Mouse (Mus musculus): ENCODE data around the gene Abcf1. TPM values are rescaled to one million over a fixed set of nuclear protein-coding genes. Genes with fewer than 3 reads are reported as not detected.
"Not testable (repeated sequence)": the region's sequence is repeated elsewhere in the genome, so short reads cannot be mapped to it uniquely, and the experiment has no call there.

The Abcf1 gene
- polyA plus RNA-seq, 1 experiment from 2014 or later = 78.6 TPM

DNA sequence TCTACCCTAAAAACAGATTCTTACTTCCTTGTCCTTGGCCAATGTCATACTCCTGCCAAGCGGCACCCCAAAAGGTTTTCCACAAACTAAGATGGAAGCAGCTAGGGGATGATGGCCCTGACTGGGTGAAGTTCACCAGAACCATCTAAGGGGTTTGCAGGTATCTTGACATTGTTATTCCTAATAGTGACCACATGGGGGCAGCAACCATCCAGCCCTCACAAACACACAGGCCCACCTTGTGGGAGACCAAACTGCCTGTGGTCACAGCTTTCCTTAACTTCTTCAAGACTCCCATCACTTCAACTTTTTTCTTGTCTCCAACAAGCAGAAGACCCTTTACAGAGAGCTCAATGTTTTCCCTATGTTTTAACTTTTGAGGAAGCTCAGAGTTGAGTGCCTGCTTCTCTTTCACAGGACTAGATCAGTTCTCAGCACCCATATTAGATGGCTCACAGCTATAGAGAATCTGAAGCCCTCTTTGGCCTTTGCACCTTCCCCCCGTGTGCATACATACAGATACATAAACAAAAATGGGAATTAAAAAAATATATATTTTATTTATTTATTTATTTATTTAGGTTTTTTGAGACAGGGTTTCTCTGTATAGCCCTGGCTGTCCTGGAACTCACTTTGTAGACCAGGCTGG is 31.7 kb downstream of the Abcf1 start:
- Histone ChIP-seq H3K4me1 (replicated peaks; ENCODE audit: insufficient read depth, low read length) (no peaks in the 10 kb centered on the region), H3K27me3 (ENCODE audit: insufficient read depth, low read length) (no peaks in the 10 kb centered on the region), H3K27ac (no peak overlapping the region), H3K4me2 (ENCODE audit: low read length) (no peak overlapping the region), H3K36me3 (ENCODE audit: insufficient read depth, low read length) (no peaks in the 10 kb centered on the region), H3K9me3 (replicated peaks; ENCODE audit: low read length) (no peaks in the 10 kb centered on the region), H3K4me3 (replicated peaks; ENCODE audit: low read depth, low read length) (no peak overlapping the region), H3K9ac (ENCODE audit: low read depth, low read length) (no peak overlapping the region)
- peak; percentile 88 for TF ChIP-seq CTCF (IDR thresholded peaks at IDR 0.05; ENCODE audit: low read depth)
- WGBS = 48% methylated on average over 2 of the region's 2 CpGs
- DNase-seq (ENCODE audit: low spot score) (peak; percentile 81), ATAC-seq (replicated peaks; ENCODE audit: low FRiP score, low read depth) (peak; percentile 66)

DNA sequence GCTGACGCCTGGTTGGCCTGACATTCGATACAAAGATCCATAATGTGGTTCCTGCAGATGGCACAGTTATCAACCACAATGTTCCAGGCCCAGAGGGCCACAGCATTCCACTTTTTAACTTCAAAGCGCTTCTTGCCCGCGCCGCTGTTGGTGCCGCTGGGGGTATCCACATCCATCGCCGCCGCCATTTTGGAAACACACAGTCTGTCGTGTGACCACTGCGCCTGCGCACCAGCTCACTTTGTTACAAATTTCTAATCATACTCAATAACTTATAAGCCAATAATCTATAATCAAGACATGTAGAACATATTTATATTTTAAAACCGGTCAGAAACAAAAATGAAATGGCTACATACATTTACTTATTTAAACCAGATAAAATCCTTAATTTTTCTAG is 33.8 kb downstream of the Abcf1 start:
- H3K9ac ChIP-seq (ENCODE audit: low read depth, low read length); H3K36me3 ChIP-seq (ENCODE audit: insufficient read depth, low read length); H3K4me1 ChIP-seq (replicated peaks; ENCODE audit: insufficient read depth, low read length); H3K9me3 ChIP-seq (replicated peaks; ENCODE audit: low read length); H3K27me3 ChIP-seq (ENCODE audit: insufficient read depth, low read length); H3K4me3 ChIP-seq (replicated peaks; ENCODE audit: low read depth, low read length); DNase-seq (ENCODE audit: low spot score); ATAC-seq (replicated peaks; ENCODE audit: low FRiP score, low read depth); H3K4me2 ChIP-seq (ENCODE audit: low read length); H3K27ac ChIP-seq: not testable (repeated sequence)
- WGBS = 88% methylated on average over 14 of the region's 14 CpGs

DNA sequence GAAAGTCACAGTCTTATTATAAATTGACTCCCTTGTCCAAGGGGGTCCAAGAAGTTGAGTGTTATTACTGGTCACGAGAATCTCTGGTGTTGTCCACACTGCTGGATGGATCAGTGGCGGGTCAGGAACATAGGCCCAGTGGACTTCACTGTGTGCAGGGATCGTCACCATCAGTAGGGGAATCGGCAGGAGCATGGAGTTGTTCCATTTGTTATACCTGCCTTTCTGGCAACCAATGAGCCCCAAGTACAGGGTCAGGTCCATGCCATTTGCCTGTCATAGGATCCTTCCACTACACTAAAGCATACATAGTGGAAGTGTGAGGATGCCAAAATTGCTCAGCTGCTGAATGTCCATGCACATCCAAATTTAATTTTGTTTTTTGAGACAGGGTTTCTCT is 37.0 kb downstream of the Abcf1 start:
- H3K9me3 ChIP-seq (replicated peaks; ENCODE audit: low read length) = no peaks in the 10 kb centered on the region
- H3K4me3 ChIP-seq (replicated peaks; ENCODE audit: low read depth, low read length) = no peak overlapping the region
- no peak overlapping the region for H3K4me2 ChIP-seq (ENCODE audit: low read length)
- no peaks in the 10 kb centered on the region for H3K4me1 ChIP-seq (replicated peaks; ENCODE audit: insufficient read depth, low read length)
- H3K27ac ChIP-seq = no peak overlapping the region
- no peak for TF ChIP-seq CTCF (IDR thresholded peaks at IDR 0.05; ENCODE audit: low read depth)
- H3K9ac ChIP-seq (ENCODE audit: low read depth, low read length) = no peak overlapping the region
- H3K27me3 ChIP-seq (ENCODE audit: insufficient read depth, low read length) = no peaks in the 10 kb centered on the region
- ATAC-seq (replicated peaks; ENCODE audit: low FRiP score, low read depth) (no peak), DNase-seq (ENCODE audit: low spot score) (no peak)
- WGBS = 89% methylated on average over 4 of the region's 4 CpGs
- H3K36me3 ChIP-seq (ENCODE audit: insufficient read depth, low read length) = peaks cover 32% of the 10 kb centered on the region

DNA sequence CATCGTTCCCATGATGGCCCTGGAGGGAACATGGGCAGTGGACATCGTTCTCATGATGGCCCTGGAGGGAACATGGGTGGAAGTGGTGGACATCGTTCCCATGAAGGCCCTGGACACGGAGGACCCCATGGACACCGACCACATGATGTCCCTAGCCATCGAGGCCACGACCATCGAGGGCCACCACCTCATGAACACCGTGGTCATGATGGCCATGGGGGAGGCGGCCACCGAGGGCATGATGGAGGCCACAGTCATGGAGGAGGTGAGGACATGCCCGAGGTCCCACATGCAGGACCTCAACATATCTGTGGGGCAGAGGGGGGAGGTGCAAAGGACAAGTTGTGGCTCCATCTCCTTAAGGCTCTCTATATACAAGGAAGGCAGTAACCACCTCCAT is 38.9 kb downstream of the Abcf1 start:
- no peak for TF ChIP-seq CTCF (IDR thresholded peaks at IDR 0.05; ENCODE audit: low read depth)
- Histone ChIP-seq H3K27me3 (ENCODE audit: insufficient read depth, low read length) (no peaks in the 10 kb centered on the region), H3K9me3 (replicated peaks; ENCODE audit: low read length) (no peaks in the 10 kb centered on the region), H3K9ac (ENCODE audit: low read depth, low read length) (no peak overlapping the region), H3K36me3 (ENCODE audit: insufficient read depth, low read length) (peaks cover 45% of the 10 kb centered on the region), H3K4me2 (ENCODE audit: low read length) (no peak overlapping the region), H3K4me1 (replicated peaks; ENCODE audit: insufficient read depth, low read length) (no peaks in the 10 kb centered on the region), H3K4me3 (replicated peaks; ENCODE audit: low read depth, low read length) (no peak overlapping the region), H3K27ac (no peak overlapping the region)
- WGBS = 96% methylated on average over 12 of the region's 12 CpGs
- ATAC-seq (replicated peaks; ENCODE audit: low FRiP score, low read depth) = peak; percentile 52
- no peak for DNase-seq (ENCODE audit: low spot score)

DNA sequence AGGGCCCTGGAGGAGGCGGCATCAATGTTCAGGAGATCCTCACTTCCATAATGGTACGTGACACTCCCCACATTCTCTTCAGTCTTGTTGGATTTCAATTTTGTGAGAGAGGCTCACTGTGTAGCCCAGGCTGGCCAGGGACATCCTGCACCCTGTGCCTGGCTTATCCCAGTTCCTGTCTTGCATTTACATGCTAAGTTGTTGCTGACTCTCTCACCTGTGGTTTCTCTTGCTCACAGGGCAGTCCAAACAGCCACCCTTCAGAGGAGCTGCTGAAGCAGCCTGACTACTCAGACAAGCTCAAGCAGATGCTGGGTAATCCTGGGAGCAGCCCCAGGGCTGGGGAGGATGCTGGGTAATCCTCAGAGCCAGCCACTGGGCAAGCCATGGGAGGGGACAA is 40.0 kb downstream of the Abcf1 start:
- Histone ChIP-seq H3K4me3 (replicated peaks; ENCODE audit: low read depth, low read length) (no peak overlapping the region), H3K27me3 (ENCODE audit: insufficient read depth, low read length) (no peaks in the 10 kb centered on the region), H3K9ac (ENCODE audit: low read depth, low read length) (no peak overlapping the region), H3K27ac (no peak overlapping the region), H3K36me3 (ENCODE audit: insufficient read depth, low read length) (peaks cover 54% of the 10 kb centered on the region), H3K4me1 (replicated peaks; ENCODE audit: insufficient read depth, low read length) (no peaks in the 10 kb centered on the region), H3K4me2 (ENCODE audit: low read length) (no peak overlapping the region), H3K9me3 (replicated peaks; ENCODE audit: low read length) (no peaks in the 10 kb centered on the region)
- ATAC-seq (replicated peaks; ENCODE audit: low FRiP score, low read depth) (no peak), DNase-seq (ENCODE audit: low spot score) (no peak)
- no peak for TF ChIP-seq CTCF (IDR thresholded peaks at IDR 0.05; ENCODE audit: low read depth)
- 97% methylated on average over 2 of the region's 2 CpGs for whole genome bisulfite sequencing

DNA sequence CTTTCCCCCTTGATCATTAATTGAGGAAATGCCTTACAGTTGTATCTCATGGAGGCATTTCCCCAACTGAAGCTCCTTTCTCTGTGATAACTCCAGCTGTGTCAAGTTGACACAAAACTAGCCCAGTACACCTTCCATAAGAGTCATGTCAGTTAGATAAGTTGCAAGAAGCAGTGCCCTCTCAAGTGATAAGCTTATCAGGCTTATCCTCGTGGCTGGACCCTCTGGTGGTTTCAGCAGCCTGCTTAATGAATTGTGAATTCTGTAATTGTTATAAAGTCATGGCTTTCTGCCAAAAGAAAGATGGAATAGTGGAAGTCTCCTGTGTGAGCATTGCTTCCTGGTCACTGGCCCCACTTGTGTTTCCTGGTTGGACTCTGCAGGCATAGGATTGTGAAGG is 42.1 kb downstream of the Abcf1 start:
- 68% methylated on average over 1 of the region's 1 CpGs for WGBS
- no peak overlapping the region for H3K9ac ChIP-seq (ENCODE audit: low read depth, low read length)
- no peak overlapping the region for H3K4me3 ChIP-seq (replicated peaks; ENCODE audit: low read depth, low read length)
- H3K4me1 ChIP-seq (replicated peaks; ENCODE audit: insufficient read depth, low read length) = no peaks in the 10 kb centered on the region
- no peak overlapping the region for H3K27ac ChIP-seq
- DNase-seq (ENCODE audit: low spot score) = no peak
- ATAC-seq (replicated peaks; ENCODE audit: low FRiP score, low read depth) = no peak
- no peak for TF ChIP-seq CTCF (IDR thresholded peaks at IDR 0.05; ENCODE audit: low read depth)
- no peaks in the 10 kb centered on the region for H3K27me3 ChIP-seq (ENCODE audit: insufficient read depth, low read length)
- peaks cover 70% of the 10 kb centered on the region for H3K36me3 ChIP-seq (ENCODE audit: insufficient read depth, low read length)
- H3K9me3 ChIP-seq (replicated peaks; ENCODE audit: low read length) = no peaks in the 10 kb centered on the region
- no peak overlapping the region for H3K4me2 ChIP-seq (ENCODE audit: low read length)

DNA sequence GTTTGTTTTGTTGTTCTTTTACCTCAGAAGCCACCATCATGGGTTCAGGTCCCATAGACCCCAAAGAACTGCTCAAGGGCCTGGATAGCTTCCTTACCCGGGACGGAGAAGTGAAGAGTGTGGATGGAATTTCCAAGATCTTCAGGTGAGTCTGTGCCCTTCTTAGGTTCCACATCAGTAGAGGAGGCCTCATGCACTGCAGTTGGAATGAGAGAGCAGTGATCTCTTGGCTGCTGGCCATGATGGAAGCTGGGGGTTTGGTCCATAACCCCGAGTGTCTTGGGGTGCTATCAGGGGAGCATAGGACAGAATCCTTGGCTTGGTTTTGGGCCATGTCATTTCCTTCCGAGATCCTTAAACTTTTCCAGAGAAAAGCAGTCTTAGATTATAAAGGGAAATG is 46.3 kb downstream of the Abcf1 start:
- H3K27me3 ChIP-seq (ENCODE audit: insufficient read depth, low read length) = no peaks in the 10 kb centered on the region
- H3K4me2 ChIP-seq (ENCODE audit: low read length) = no peak overlapping the region
- no peak overlapping the region for H3K4me3 ChIP-seq (replicated peaks; ENCODE audit: low read depth, low read length)
- H3K4me1 ChIP-seq (replicated peaks; ENCODE audit: insufficient read depth, low read length) = peaks cover 18% of the 10 kb centered on the region; the same call in 1 of the 2 replicates
- no peak overlapping the region for H3K27ac ChIP-seq
- no peak for ATAC-seq (replicated peaks; ENCODE audit: low FRiP score, low read depth)
- 88% methylated on average over 4 of the region's 4 CpGs for WGBS
- no peak overlapping the region for H3K9ac ChIP-seq (ENCODE audit: low read depth, low read length)
- no peak for DNase-seq (ENCODE audit: low spot score)
- H3K9me3 ChIP-seq (replicated peaks; ENCODE audit: low read length) = no peaks in the 10 kb centered on the region
- no peak for TF ChIP-seq CTCF (IDR thresholded peaks at IDR 0.05; ENCODE audit: low read depth)
- peaks cover 44% of the 10 kb centered on the region for H3K36me3 ChIP-seq (ENCODE audit: insufficient read depth, low read length)
